Mouse (Mus musculus): ENCODE data around the gene Xlr4b.
"Not testable (repeated sequence)": the region's sequence is repeated elsewhere in the genome, so short reads cannot be mapped to it uniquely, and the experiment has no call there.

Gene Xlr4b

DNA sequence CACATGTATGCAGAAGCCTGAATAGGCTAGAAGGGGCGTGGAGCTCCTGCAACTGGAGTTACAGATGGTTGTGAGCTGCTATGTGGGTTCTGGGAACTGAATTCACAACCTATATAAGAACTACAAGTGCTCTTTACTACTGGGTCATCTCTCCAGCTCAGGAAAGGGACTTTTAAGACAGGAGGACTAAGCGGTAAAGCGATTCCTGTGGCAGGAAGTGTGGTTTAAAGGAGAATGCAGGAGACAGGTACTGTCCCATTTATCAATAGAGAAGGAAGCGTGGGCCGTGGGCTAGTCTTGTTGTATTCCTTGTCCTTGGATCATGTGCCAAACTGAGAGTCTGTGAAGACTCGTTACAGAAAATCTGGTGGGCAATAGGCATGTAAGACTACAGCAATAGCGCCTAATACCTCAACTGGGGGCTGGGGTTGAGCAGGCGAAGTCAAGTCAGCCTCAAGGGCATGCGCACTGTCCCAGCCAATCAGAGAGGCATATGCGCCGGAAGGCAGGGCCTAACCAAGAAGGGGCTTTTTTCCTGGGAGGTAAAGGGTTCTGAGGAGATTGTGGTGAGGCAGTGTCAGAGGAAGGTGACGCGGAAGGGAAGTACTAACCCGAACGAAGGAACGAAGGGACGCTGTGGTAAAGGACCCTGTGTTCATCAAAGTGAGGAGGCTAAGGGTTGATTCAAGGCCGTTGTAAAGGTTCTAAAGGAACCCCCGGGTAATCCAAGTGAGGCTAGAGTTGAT, at the start of gene Xlr4b:
TSS of gene Xlr4b (plus strand) at position 515 of the 746 bp plus-strand sequence.
- not testable (repeated sequence) for DNase-seq (ENCODE audit: low read depth)

DNA sequence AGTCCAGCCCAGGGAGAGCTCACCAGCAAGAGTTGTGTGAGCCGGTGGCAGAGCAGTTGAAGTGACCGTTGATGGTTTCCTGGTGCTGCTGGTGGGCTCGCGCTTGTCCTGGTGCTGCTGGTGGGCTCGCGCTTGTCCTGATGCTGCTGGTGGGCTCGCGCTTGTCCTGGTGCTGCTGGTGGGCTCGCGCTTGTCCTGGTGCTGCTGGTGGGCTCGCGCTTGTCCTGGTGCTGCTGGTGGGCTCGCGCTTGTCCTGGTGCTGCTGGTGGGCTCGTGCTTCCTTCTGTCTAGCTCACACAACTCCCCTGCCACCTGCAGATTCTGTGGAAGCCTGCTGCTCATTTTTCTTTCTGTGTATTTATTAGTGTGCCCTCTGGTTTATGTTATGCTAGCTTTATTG, 37.2 kb upstream of the Xlr4b start, which contains the start of gene Spin2d:
TSS of gene Spin2d (minus strand) at position 101 of the 400 bp plus-strand sequence.
- not testable (repeated sequence) for DNase-seq (ENCODE audit: low read depth)

DNA sequence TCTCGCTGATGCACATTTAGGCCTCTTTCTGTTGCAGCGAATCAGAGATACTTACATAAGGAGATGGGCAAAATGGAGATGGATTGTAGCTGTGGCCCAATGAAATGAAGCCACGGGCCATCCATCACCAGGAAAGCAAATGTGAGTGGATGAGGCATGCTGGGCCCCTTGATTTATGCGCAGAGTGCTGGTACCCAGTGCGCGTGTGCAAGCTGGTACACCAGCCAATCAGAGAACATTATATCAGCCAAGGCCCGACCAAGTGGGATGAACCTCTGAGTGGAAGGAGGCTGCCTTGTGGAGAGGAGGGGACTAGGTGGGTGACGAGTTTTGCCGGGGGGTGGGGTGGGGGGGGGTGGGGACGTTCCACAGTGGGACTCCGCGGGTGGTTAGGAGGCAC, 22.2 kb upstream of the Xlr4b start, which contains the start of gene Xlr3b:
TSS of gene Xlr3b (plus strand) at position 274 of the 400 bp plus-strand sequence.
- DNase-seq (ENCODE audit: low read depth): not testable (repeated sequence)

DNA sequence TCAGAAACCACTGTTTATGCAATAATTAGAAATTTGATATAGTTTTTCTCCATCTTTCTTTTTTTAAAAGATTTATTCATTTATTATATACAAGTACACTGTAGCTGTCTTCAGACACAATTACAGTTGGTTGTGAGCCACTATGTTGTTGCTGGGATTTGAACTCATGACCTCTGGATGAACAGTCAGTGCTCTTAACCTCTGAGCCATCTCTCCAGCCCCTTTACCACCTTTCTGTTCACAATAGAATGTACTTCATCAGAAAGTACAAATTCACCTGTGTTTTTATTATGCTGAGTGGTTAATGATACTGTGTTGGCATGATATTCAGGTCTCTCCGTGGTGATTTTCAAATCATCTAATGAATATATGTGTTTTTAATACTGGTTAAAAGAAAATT, 11.2 kb downstream of the Xlr4b start:
- no peak for DNase-seq (ENCODE audit: low read depth)

- DNase-seq (ENCODE audit: low read depth): peak; percentile 50
Measured at GRCm38 (mm10) chrX:73227914-73228605, 13.9 kb downstream of the Xlr4b start, which contains the start of gene F8a. Gene F8a (plus strand): TSS chrX:73228291.

DNA sequence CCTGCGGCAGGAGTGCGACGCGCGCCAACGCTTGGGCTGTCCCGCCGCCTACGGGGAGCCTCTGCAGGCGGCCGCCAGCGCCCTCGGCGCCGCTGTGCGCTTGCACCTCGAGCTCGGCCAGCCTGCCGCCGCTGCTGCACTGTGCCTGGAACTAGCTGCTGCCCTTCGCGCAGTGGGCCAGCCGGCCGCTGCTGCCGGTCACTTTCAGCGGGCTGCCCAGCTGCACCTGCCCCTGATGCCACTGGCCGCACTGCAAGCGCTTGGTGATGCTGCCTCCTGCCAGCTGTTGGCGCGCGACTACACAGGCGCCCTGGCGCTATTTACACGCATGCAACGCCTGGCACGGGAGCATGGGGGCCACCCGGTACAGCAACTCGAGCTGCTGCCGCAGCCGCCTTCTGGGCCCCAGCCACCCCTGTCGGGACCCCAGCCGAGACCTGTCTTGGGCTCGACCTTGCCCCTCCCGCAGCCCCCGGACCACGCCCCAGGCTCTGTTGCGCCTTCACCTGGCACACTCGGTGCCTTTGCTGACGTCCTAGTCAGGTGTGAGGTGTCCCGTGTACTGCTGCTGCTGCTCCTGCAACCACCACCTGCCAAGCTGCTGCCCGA, 14.6 kb downstream of the Xlr4b start:
- DNase-seq (ENCODE audit: low read depth): peak; percentile 10

- peak; percentile 3 for DNase-seq (ENCODE audit: low read depth)
Measured at GRCm38 (mm10) chrX:73229288-73229687, 15.2 kb downstream of the Xlr4b start.

- DNase-seq (ENCODE audit: low read depth): not testable (repeated sequence)
Measured at GRCm38 (mm10) chrX:73242821-73243325, 28.7 kb downstream of the Xlr4b start, which contains the start of gene Xlr4c. Gene Xlr4c (minus strand): TSS chrX:73243130.

DNA sequence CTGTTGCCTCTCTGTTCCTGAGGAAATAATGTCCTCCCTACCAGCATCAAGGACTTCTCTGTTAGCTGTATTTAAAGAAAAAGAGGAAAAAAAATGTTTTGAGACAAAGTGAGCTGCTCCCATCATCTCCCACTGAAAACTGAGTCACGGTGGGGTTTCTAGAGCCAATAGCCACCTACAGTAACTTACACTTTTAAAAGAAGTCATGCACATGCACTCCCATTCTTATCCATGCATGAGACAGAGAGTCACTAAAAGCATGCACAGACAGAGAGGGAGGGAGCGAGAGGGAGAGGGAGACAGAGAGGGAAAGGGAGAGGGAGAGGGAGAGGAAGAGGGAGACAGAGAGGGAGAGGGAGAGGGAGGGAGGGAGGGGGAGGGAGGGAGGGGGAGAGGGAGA, 48.3 kb downstream of the Xlr4b start:
- DNase-seq (ENCODE audit: low read depth): not testable (repeated sequence)

- not testable (repeated sequence) for DNase-seq (ENCODE audit: low read depth)
Measured at GRCm38 (mm10) chrX:73265270-73265669, 51.1 kb downstream of the Xlr4b start, which contains the start of gene Xlr3c. Gene Xlr3c (minus strand): TSS chrX:73265390.
